Mouse (Mus musculus) ovary, adult 10 weeks (tissue): ENCODE measurements around the gene Syt13. TPM values are rescaled to one million over a fixed set of nuclear protein-coding genes. Genes with fewer than 3 reads are reported as not detected.

Source experiments
- polyA plus RNA-seq: library from polyadenylated mRNA; stranded (reverse); fragments of 350-450 nt; fragmentation: Illumina TruSeq; extraction: RNeasy Lipid Tissue Mini Kit (QIAGEN cat#74804); gene quantifications from one replicate; pipeline ENCODE4 v1.2.3, GENCODE M21; 2014

Gene Syt13
- 1.5 TPM for polyA plus RNA-seq

GRCm38 (mm10) chr2:92914933-92915553 is at the start of gene Syt13:
TSS of gene Syt13 (plus strand) at chr2:92915098.

Other genes starting within 250 kb of the Syt13 start
- gene Prdm11, start 131.1 kb downstream of the Syt13 start, polyA plus RNA-seq = 3.8 TPM